Mouse (Mus musculus) kidney, adult 2 months (tissue): Measurements from ENCODE around the gene Tas2r115. TPM values are rescaled to one million over a fixed set of nuclear protein-coding genes. Genes with fewer than 3 reads are reported as not detected.
"Not testable (repeated sequence)": the region's sequence is repeated elsewhere in the genome, so short reads cannot be mapped to it uniquely, and the experiment has no call there.

ENCODE experiments used
- DNase-seq: peaks from one replicate; pipeline ENCODE4 v3.0.0; 2021
- H3K27ac ChIP-seq: fragments of 200-500 bp; 2 replicates; pipeline ENCODE4 v1.5.1; 2012; ENCODE audit warnings: low read depth, low read length, control low read depth, inconsistent platforms; ENCODE audit not compliant: insufficient read depth
- H3K27me3 ChIP-seq: fragments of 200-500 bp; replicated peaks from 2 replicates; pipeline ENCODE4 v1.6.1; 2012; ENCODE audit warnings: mild to moderate bottlenecking, moderate library complexity, low read length, inconsistent platforms; ENCODE audit not compliant: control insufficient read depth, insufficient read depth
- H3K36me3 ChIP-seq: fragments of 200-500 bp; 2 replicates; pipeline ENCODE4 v1.6.1; 2012; ENCODE audit warnings: mild to moderate bottlenecking, moderate library complexity, low read length, inconsistent platforms; ENCODE audit not compliant: control insufficient read depth, insufficient read depth
- H3K4me1 ChIP-seq: fragments of 200-500 bp; 2 replicates; pipeline ENCODE4 v1.6.1; 2011; ENCODE audit warnings: low read length; ENCODE audit not compliant: control insufficient read depth, insufficient read depth
- H3K4me3 ChIP-seq: fragments of 200-500 bp; 2 replicates; pipeline ENCODE4 v1.5.1; 2011; ENCODE audit warnings: mild to moderate bottlenecking, low read depth, low read length, control low read depth; ENCODE audit not compliant: insufficient read depth
- CTCF ChIP-seq: fragments of 200-500 bp; conservative IDR thresholded peaks from 2 replicates; pipeline ENCODE4 v1.5.1; 2011; ENCODE audit warnings: low read depth, mild to moderate bottlenecking, control low read depth, low read length, moderate library complexity, mixed read lengths; ENCODE audit not compliant: insufficient read depth, insufficient read length
- POLR2A ChIP-seq: fragments of 200-500 bp; IDR thresholded peaks from one replicate; pipeline ENCODE4 v1.6.1; 2011; ENCODE audit warnings: low read depth, low read length, control low read depth
- WGBS: fragments of 180-500 bp; shearing (Covaris S2); methylation state at CpG from one replicate; pipeline ENCODE4 v1.1.7; 2018; 5-methylcytosine and 5-hydroxymethylcytosine counted together
- polyA plus RNA-seq: library from polyadenylated mRNA; depleted of rRNA; stranded (reverse); fragments of >200 nt; gene quantifications from 2 replicates; pipeline ENCODE4 v1.2.3, GENCODE M21; 2012; rRNA removed

The Tas2r115 gene
- polyA plus RNA-seq, result not detected in 2 replicates

DNA sequence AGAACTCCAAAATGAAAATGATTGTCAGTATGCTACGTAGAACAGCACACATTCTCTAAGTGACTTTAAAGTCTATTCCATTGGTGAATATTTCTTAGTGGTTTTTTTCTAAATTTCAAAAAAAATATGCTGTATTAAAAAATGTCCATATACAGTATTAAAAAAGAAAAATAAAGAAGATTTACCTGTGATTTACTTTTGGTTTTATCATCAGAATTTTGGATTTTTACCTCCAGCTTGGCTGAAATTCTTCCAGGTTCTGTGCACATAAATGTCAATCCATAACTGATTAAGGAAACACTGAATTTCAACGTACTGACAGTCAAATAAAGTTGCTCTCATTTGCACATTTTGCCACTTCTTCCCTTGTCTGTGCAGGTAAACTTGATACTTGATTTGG, at the start of gene Tas2r115:
Gene Tas2r115 (minus strand): TSS at position 101 of the 400 bp plus-strand sequence.
- Histone ChIP-seq H3K27ac (no peak within 1 kb of the TSS), H3K4me1 (no peaks in the 10 kb centered on the region), H3K27me3 (no peaks in the 10 kb centered on the region), H3K36me3 (no peaks in the 10 kb centered on the region), H3K4me3 (no peak within 1 kb of the TSS)
- no peak for TF ChIP-seq POLR2A
- no peak for TF ChIP-seq CTCF
- DNase-seq, result no peak
- WGBS, result 68% methylated on average over 2 of the region's 2 CpGs

DNA sequence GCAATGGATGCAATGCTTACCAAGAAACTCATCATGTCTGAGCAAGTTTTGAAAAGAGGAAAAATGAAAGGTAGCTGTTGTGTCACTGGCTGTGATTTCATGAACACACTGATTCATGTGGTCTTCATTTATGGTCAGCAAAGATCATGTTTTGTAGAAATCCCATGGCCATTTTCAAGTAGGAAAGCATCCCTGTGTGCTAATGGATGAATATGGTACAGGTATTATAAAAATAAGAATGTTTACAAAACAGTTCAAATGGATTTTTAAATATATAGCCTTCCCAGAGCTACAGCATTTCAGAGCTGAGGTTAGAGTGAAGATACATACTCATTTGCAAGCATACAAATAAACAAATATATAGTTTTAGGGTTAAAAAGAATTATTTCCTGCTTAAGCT, 40.2 kb upstream of the Tas2r115 start, which contains the start of gene Tas2r136:
Gene Tas2r136 (minus strand): TSS at position 101 of the 400 bp plus-strand sequence.
- DNase-seq, result no peak
- Histone ChIP-seq H3K4me3 (no peak within 1 kb of the TSS), H3K4me1 (no peaks in the 10 kb centered on the region), H3K36me3 (no peaks in the 10 kb centered on the region), H3K27ac (no peak within 1 kb of the TSS), H3K27me3 (no peaks in the 10 kb centered on the region)
- no peak for TF ChIP-seq CTCF
- TF ChIP-seq POLR2A, result no peak

DNA sequence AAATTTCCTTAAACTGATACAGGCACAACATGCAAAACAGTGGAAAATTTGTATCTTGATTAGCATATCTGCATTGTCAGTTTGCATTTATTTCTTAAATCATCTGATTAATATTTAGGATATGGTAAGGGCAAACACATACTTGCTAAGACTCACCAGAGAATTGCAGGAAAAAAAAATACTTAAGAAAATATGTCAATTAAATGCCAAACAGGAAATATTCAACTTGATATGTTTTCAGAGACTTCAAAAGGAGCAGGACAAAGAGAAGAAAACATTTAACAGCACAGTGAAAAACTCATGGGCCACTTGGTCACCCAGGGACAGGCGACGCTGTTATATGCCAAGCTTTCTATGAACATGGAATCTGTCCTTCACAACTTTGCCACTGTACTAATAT, 24.0 kb upstream of the Tas2r115 start, which contains the start of gene Tas2r102:
Gene Tas2r102 (plus strand): TSS at position 301 of the 400 bp plus-strand sequence.
- no peaks in the 10 kb centered on the region for H3K27me3 ChIP-seq
- no peaks in the 10 kb centered on the region for H3K36me3 ChIP-seq
- H3K27ac ChIP-seq, result no peak within 1 kb of the TSS
- DNase-seq, result no peak
- no peak for TF ChIP-seq POLR2A
- no peak for TF ChIP-seq CTCF
- WGBS, result 92% methylated on average over 2 of the region's 2 CpGs
- no peak within 1 kb of the TSS for H3K4me3 ChIP-seq
- H3K4me1 ChIP-seq, result no peaks in the 10 kb centered on the region

DNA sequence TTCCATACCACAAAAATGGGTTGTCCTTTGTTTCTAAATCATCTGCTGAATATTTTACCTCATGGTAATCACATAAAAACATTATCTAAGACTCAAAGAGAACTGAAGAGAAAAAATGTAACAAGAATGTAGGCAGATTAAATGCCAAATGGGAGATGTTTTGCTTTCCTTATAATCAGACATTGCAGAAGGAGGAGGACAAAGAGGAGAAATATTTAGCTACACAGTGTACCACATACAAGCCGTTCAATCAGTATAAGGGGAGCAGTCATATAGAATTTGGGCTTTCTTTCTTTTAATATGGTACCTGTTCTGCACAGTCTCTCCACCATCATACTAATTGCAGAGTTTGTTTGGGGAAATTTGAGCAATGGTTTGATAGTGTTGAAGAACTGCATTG, 16.6 kb upstream of the Tas2r115 start, which contains the start of gene Tas2r124:
Gene Tas2r124 (plus strand): TSS at position 301 of the 400 bp plus-strand sequence.
- WGBS, result 82% methylated on average over 1 of the region's 1 CpGs
- Histone ChIP-seq H3K4me3 (no peak within 1 kb of the TSS), H3K36me3 (no peaks in the 10 kb centered on the region), H3K27me3 (no peaks in the 10 kb centered on the region), H3K27ac (no peak within 1 kb of the TSS), H3K4me1 (no peaks in the 10 kb centered on the region)
- TF ChIP-seq POLR2A (no peak), CTCF (no peak)
- no peak for DNase-seq

DNA sequence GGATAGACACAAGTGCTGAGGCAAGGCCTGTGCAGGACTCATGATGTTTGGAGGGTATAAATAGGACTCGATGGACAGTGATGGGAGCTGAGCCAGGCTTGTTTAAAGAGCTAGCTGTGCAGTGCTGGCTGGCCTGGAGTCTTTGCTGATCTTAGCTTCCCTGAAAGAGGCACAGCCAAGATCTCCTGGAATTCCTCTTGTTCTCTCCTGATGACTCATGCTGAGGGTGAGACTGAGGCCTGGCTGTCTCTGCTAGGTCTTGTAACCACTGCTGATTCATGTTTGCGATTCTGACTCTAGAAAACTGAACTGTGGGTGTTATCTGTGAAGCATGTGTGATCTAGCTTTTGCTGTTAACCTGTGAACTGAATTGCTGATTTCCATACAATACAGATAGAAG, 12.4 kb upstream of the Tas2r115 start:
- H3K4me3 ChIP-seq, result no peak overlapping the region
- H3K4me1 ChIP-seq, result no peaks in the 10 kb centered on the region
- WGBS, result 77% methylated on average over 2 of the region's 2 CpGs
- no peak for TF ChIP-seq POLR2A
- no peak for TF ChIP-seq CTCF
- no peak for DNase-seq
- H3K27ac ChIP-seq, result no peak overlapping the region
- no peaks in the 10 kb centered on the region for H3K27me3 ChIP-seq
- H3K36me3 ChIP-seq, result no peaks in the 10 kb centered on the region

DNA sequence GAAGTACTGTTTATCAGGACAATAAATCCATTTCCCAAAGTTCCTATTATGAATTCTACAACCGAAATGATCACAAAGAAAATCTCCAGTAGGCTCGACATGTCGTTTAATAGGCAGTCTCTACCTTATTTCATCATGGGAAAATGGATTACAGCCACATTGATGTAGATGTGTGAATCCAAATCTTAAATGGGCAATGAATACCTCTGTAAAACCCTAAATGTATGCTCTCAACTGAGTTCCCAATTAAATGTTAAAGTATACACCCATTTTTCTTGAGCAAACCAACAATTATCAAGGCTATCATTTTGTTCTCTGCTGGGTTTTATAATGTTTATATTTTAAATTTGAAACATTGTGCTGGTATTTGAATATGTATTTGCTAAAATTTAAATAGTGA, 26.0 kb downstream of the Tas2r115 start, which contains the start of gene Tas2r122:
Gene Tas2r122 (minus strand): TSS at position 101 of the 400 bp plus-strand sequence.
- no peaks in the 10 kb centered on the region for H3K4me1 ChIP-seq
- H3K36me3 ChIP-seq, result no peaks in the 10 kb centered on the region
- no peak within 1 kb of the TSS for H3K4me3 ChIP-seq
- DNase-seq, result no peak
- H3K27me3 ChIP-seq, result no peaks in the 10 kb centered on the region
- no peak for TF ChIP-seq POLR2A
- no peak for TF ChIP-seq CTCF
- 71% methylated on average over 3 of the region's 3 CpGs for WGBS
- no peak within 1 kb of the TSS for H3K27ac ChIP-seq

DNA sequence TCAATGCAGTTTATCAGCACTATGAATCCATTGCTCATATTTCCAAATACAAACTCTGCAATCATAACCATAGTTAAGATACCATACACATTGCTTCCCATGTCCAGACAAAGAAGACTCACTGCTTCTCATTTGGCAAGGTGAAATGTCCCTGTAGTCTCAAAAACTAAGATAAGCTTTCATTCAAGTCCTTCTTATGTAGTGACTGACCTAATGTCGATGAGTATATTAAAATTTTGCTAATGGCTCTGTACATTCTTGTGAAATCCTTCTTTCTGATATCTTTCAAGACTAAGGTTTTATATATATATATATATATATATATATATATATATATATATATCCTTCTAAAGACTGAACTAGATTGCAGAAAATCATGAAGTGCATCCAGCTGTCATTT, 36.9 kb downstream of the Tas2r115 start, which contains the start of gene Tas2r121:
Gene Tas2r121 (minus strand): TSS at position 101 of the 400 bp plus-strand sequence.
- no peak for DNase-seq
- H3K27me3 ChIP-seq, result no peaks in the 10 kb centered on the region
- WGBS, result 75% methylated on average over 1 of the region's 1 CpGs
- H3K36me3 ChIP-seq, result no peaks in the 10 kb centered on the region
- no peak within 1 kb of the TSS for H3K27ac ChIP-seq
- no peaks in the 10 kb centered on the region for H3K4me1 ChIP-seq
- no peak for TF ChIP-seq POLR2A
- TF ChIP-seq CTCF, result no peak
- no peak within 1 kb of the TSS for H3K4me3 ChIP-seq

DNA sequence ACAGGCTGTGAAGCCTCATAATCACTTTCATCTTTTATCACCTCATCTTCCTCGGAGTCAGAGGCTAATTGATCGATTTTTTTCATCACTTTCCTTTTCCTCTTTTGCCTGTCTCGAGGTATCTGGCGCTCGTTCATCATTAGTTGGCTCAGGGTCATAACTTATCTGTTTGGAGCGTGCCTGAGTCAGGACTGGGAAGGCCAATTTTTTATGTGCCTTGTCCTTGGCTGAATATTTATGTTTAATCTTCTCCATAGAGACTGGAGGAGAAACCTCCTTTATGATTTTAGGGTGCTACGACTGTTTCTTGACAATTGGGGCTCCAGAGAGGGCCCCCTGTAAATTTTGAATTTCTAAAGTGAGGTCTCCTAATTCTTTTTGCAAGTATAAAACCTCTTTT, 46.2 kb downstream of the Tas2r115 start:
- H3K27ac ChIP-seq, DNase-seq, H3K27me3 ChIP-seq, H3K36me3 ChIP-seq, H3K4me1 ChIP-seq, H3K4me3 ChIP-seq: not testable (repeated sequence)
- 70% methylated on average over 7 of the region's 7 CpGs for WGBS
